Mouse (Mus musculus): ENCODE data around the gene Dync1i2. TPM values are rescaled to one million over a fixed set of nuclear protein-coding genes. Genes with fewer than 3 reads are reported as not detected.

The Dync1i2 gene
- polyA plus RNA-seq, 1 experiment from 2014 or later, result 118 TPM

GRCm38 (mm10) chr2:71187950-71188349 lies 23.6 kb upstream of the Dync1i2 start:
- H3K9me3 ChIP-seq, result no peaks in the 10 kb centered on the region
- H3K36me3 ChIP-seq, result no peaks in the 10 kb centered on the region
- H3K4me3 ChIP-seq, result no peak overlapping the region
- H3K9ac ChIP-seq, result no peak overlapping the region
- no peak overlapping the region for H3K4me2 ChIP-seq (replicated peaks)
- no peak for ATAC-seq (ENCODE audit: insufficient number of reproducible peaks, insufficient read depth, low FRiP score, low TSS enrichment)
- H3K27me3 ChIP-seq, result no peaks in the 10 kb centered on the region
- 68% methylated on average over 3 of the region's 3 CpGs for WGBS
- peaks cover 9% of the 10 kb centered on the region for H3K4me1 ChIP-seq
- no peak overlapping the region for H3K27ac ChIP-seq

GRCm38 (mm10) chr2:71188861-71189260 lies 22.6 kb upstream of the Dync1i2 start:
- Histone ChIP-seq H3K4me1 (peaks cover 9% of the 10 kb centered on the region), H3K27me3 (no peaks in the 10 kb centered on the region), H3K36me3 (no peaks in the 10 kb centered on the region), H3K4me3 (no peak overlapping the region), H3K9ac (no peak overlapping the region), H3K4me2 (replicated peaks) (no peak overlapping the region), H3K9me3 (no peaks in the 10 kb centered on the region), H3K27ac (no peak overlapping the region)
- no peak for ATAC-seq (ENCODE audit: insufficient number of reproducible peaks, insufficient read depth, low FRiP score, low TSS enrichment)
- 54% methylated on average over 2 of the region's 2 CpGs for WGBS

GRCm38 (mm10) chr2:71191391-71192194 lies 19.9 kb upstream of the Dync1i2 start:
- peaks cover 9% of the 10 kb centered on the region for H3K4me1 ChIP-seq
- no peaks in the 10 kb centered on the region for H3K36me3 ChIP-seq
- H3K27ac ChIP-seq, result no peak overlapping the region
- peak overlapping the region; percentile 41 for H3K4me2 ChIP-seq (replicated peaks)
- no peak overlapping the region for H3K9ac ChIP-seq
- no peak for ATAC-seq (ENCODE audit: insufficient number of reproducible peaks, insufficient read depth, low FRiP score, low TSS enrichment)
- 19% methylated on average over 16 of the region's 16 CpGs for WGBS
- no peaks in the 10 kb centered on the region for H3K9me3 ChIP-seq
- H3K27me3 ChIP-seq, result no peaks in the 10 kb centered on the region
- H3K4me3 ChIP-seq, result peak overlapping the region; percentile 11; the same call in 1 of the 2 replicates

- no peaks in the 10 kb centered on the region for H3K9me3 ChIP-seq
- no peak overlapping the region for H3K27ac ChIP-seq
- 34% methylated on average over 17 of the region's 17 CpGs for WGBS
- no peaks in the 10 kb centered on the region for H3K27me3 ChIP-seq
- no peaks in the 10 kb centered on the region for H3K36me3 ChIP-seq
- H3K4me1 ChIP-seq, result peaks cover 9% of the 10 kb centered on the region
- no peak overlapping the region for H3K9ac ChIP-seq
- peak overlapping the region; percentile 11; the same call in 1 of the 2 replicates for H3K4me3 ChIP-seq
- peak overlapping the region; percentile 41 for H3K4me2 ChIP-seq (replicated peaks)
- no peak for ATAC-seq (ENCODE audit: insufficient number of reproducible peaks, insufficient read depth, low FRiP score, low TSS enrichment)
Measured at GRCm38 (mm10) chr2:71192195-71192807, 19.2 kb upstream of the Dync1i2 start.

GRCm38 (mm10) chr2:71194137-71194960 lies 17.2 kb upstream of the Dync1i2 start:
- Histone ChIP-seq H3K4me3 (no peak overlapping the region), H3K27ac (no peak overlapping the region), H3K4me1 (peaks cover 9% of the 10 kb centered on the region), H3K9ac (no peak overlapping the region), H3K9me3 (no peaks in the 10 kb centered on the region), H3K27me3 (no peaks in the 10 kb centered on the region), H3K36me3 (no peaks in the 10 kb centered on the region), H3K4me2 (replicated peaks) (no peak overlapping the region)
- ATAC-seq (ENCODE audit: insufficient number of reproducible peaks, insufficient read depth, low FRiP score, low TSS enrichment), result no peak
- 74% methylated on average over 10 of the region's 10 CpGs for WGBS

GRCm38 (mm10) chr2:71196947-71197346 lies 14.6 kb upstream of the Dync1i2 start:
- no peak for ATAC-seq (ENCODE audit: insufficient number of reproducible peaks, insufficient read depth, low FRiP score, low TSS enrichment)
- WGBS, result 70% methylated on average over 4 of the region's 4 CpGs

GRCm38 (mm10) chr2:71198907-71199306 lies 12.6 kb upstream of the Dync1i2 start:
- H3K4me3 ChIP-seq, result no peak overlapping the region
- ATAC-seq (ENCODE audit: insufficient number of reproducible peaks, insufficient read depth, low FRiP score, low TSS enrichment), result no peak
- H3K9me3 ChIP-seq, result no peaks in the 10 kb centered on the region
- no peaks in the 10 kb centered on the region for H3K36me3 ChIP-seq
- H3K27ac ChIP-seq, result no peak overlapping the region
- H3K4me1 ChIP-seq, result no peaks in the 10 kb centered on the region
- 58% methylated on average over 3 of the region's 3 CpGs for WGBS
- no peak overlapping the region for H3K9ac ChIP-seq
- H3K4me2 ChIP-seq (replicated peaks), result no peak overlapping the region
- H3K27me3 ChIP-seq, result no peaks in the 10 kb centered on the region

More at GRCm38 (mm10) chr2:71196947-71197346, 14.6 kb upstream of the Dync1i2 start:
- H3K36me3 ChIP-seq, result no peaks in the 10 kb centered on the region
- no peak overlapping the region for H3K9ac ChIP-seq
- H3K9me3 ChIP-seq, result no peaks in the 10 kb centered on the region
- H3K27me3 ChIP-seq, result no peaks in the 10 kb centered on the region
- no peak overlapping the region for H3K27ac ChIP-seq
- no peak overlapping the region for H3K4me3 ChIP-seq
- H3K4me1 ChIP-seq, result no peaks in the 10 kb centered on the region; the same call in 1 of the 2 replicates
- H3K4me2 ChIP-seq (replicated peaks), result no peak overlapping the region

- no peak overlapping the region for H3K9ac ChIP-seq
- H3K36me3 ChIP-seq, result no peaks in the 10 kb centered on the region
- no peak overlapping the region for H3K4me3 ChIP-seq
- H3K4me1 ChIP-seq, result no peaks in the 10 kb centered on the region
- no peak overlapping the region for H3K27ac ChIP-seq
- whole genome bisulfite sequencing, result 52% methylated on average over 4 of the region's 4 CpGs
- no peak for ATAC-seq (ENCODE audit: insufficient number of reproducible peaks, insufficient read depth, low FRiP score, low TSS enrichment)
- H3K27me3 ChIP-seq, result no peaks in the 10 kb centered on the region
- no peaks in the 10 kb centered on the region for H3K9me3 ChIP-seq
- H3K4me2 ChIP-seq (replicated peaks), result no peak overlapping the region
Measured at GRCm38 (mm10) chr2:71200485-71200884, 11.0 kb upstream of the Dync1i2 start.

- Histone ChIP-seq H3K4me3 (no peak overlapping the region), H3K9me3 (no peaks in the 10 kb centered on the region), H3K4me1 (no peaks in the 10 kb centered on the region), H3K36me3 (no peaks in the 10 kb centered on the region), H3K27me3 (no peaks in the 10 kb centered on the region), H3K4me2 (replicated peaks) (no peak overlapping the region), H3K9ac (no peak overlapping the region), H3K27ac (no peak overlapping the region)
- ATAC-seq (ENCODE audit: insufficient number of reproducible peaks, insufficient read depth, low FRiP score, low TSS enrichment), result no peak
- 73% methylated on average over 2 of the region's 2 CpGs for WGBS
Measured at GRCm38 (mm10) chr2:71201886-71202285, 9.6 kb upstream of the Dync1i2 start.

- Histone ChIP-seq H3K4me1 (no peaks in the 10 kb centered on the region), H3K9me3 (no peaks in the 10 kb centered on the region), H3K4me3 (no peak overlapping the region), H3K27me3 (no peaks in the 10 kb centered on the region), H3K4me2 (replicated peaks) (no peak overlapping the region), H3K36me3 (no peaks in the 10 kb centered on the region), H3K9ac (no peak overlapping the region), H3K27ac (no peak overlapping the region)
- no peak for ATAC-seq (ENCODE audit: insufficient number of reproducible peaks, insufficient read depth, low FRiP score, low TSS enrichment)
- WGBS, result 79% methylated on average over 16 of the region's 16 CpGs
Measured at GRCm38 (mm10) chr2:71203819-71204432, 7.6 kb upstream of the Dync1i2 start.

- Histone ChIP-seq H3K36me3 (no peaks in the 10 kb centered on the region), H3K27me3 (no peaks in the 10 kb centered on the region), H3K27ac (no peak overlapping the region), H3K4me1 (peaks cover 6% of the 10 kb centered on the region), H3K9me3 (no peaks in the 10 kb centered on the region), H3K9ac (no peak overlapping the region), H3K4me3 (no peak overlapping the region), H3K4me2 (replicated peaks) (no peak overlapping the region)
- 77% methylated on average over 5 of the region's 5 CpGs for WGBS
- no peak for ATAC-seq (ENCODE audit: insufficient number of reproducible peaks, insufficient read depth, low FRiP score, low TSS enrichment)
Measured at GRCm38 (mm10) chr2:71209041-71209755, 2.3 kb upstream of the Dync1i2 start.

Data from embryonic facial prominence, embryonic 12.5 days (tissue).